ENCODE assay signal across 25 mouse cellular contexts in genomic region chr2:131221853-131222515, GRCm38 (mm10). TPM values are rescaled to one million over a fixed set of nuclear protein-coding genes. Genes with fewer than 3 reads are reported as not detected.
DNase-seq lines count a peak whose midpoint lies in the region; ATAC-seq and TF ChIP-seq lines count a peak whose summit lies in the region.
"Had no signal": no experiment of that assay in that cellular context is flagged by ENCODE, and none has a peak within 500 bp of the region (broad histone marks: within the 10 kb centered on the region; RNA-seq: fewer than 3 reads in every experiment).

No protein-coding gene starts in this region.

- no peak overlapping the region for H3K4me2 ChIP-seq in intestine, embryonic 16.5 days (ENCODE audit: low read depth, low read length)
- peak overlapping the region; percentile 49 for H3K4me2 ChIP-seq in liver, embryonic 14.5 days (ENCODE audit: low read depth)
- no peak overlapping the region for H3K4me2 ChIP-seq in midbrain, embryonic 13.5 days (replicated peaks)
- H3K4me2 ChIP-seq: embryonic facial prominence, embryonic 15.5 days; forebrain, embryonic 12.5 days; heart, embryonic 15.5 days; hindbrain, embryonic 13.5 days; limb, embryonic 15.5 days; neural tube, embryonic 12.5 days had no signal

- peak; percentile 34 for DNase-seq in kidney, adult 2 months
- DNase-seq in kidney, adult 11 months, result no peak
- no peak for DNase-seq in liver, embryonic 14.5 days (ENCODE audit: low read depth in 3 of 3, low spot score in 3 of 3)
- DNase-seq in yolk sac, embryonic 10.5 days (ENCODE audit: low spot score), result peak; percentile 44
- no peak for DNase-seq in gastrocnemius, adult 2 months
- DNase-seq: adrenal gland, adult 8-10 months; cerebellum, adult 8-10 months; cerebellum, postnatal 25 days; gastrocnemius, postnatal 14 days; heart, postnatal 36 days; kidney, adult 8-10 months; kidney, postnatal 10 days; lung, postnatal 36 days; midbrain, embryonic 14.5 days had no signal

- no peak overlapping the region for H3K27ac ChIP-seq in kidney, adult 2 months (ENCODE audit: insufficient read depth, low read depth, low read length)
- H3K27ac ChIP-seq in intestine, embryonic 16.5 days (ENCODE audit: low read length), result peak overlapping the region; percentile 78
- peak overlapping the region; percentile 91 for H3K27ac ChIP-seq in liver, embryonic 14.5 days
- H3K27ac ChIP-seq in gastrocnemius, adult 2 months, result no peak overlapping the region
- no peak overlapping the region for H3K27ac ChIP-seq in midbrain, embryonic 13.5 days
- H3K27ac ChIP-seq: embryonic facial prominence, embryonic 10.5 days; embryonic facial prominence, embryonic 15.5 days; forebrain, embryonic 12.5 days; heart, embryonic 15.5 days; hindbrain, embryonic 13.5 days; limb, embryonic 10.5 days; limb, embryonic 15.5 days; neural tube, embryonic 12.5 days had no signal

- no peaks in the 10 kb centered on the region for H3K9me3 ChIP-seq in intestine, embryonic 16.5 days (ENCODE audit: control insufficient read depth, low read length)
- H3K9me3 ChIP-seq in liver, embryonic 14.5 days (ENCODE audit: control insufficient read depth, low read length), result no peaks in the 10 kb centered on the region
- no peaks in the 10 kb centered on the region for H3K9me3 ChIP-seq in midbrain, embryonic 13.5 days
- H3K9me3 ChIP-seq: embryonic facial prominence, embryonic 10.5 days; embryonic facial prominence, embryonic 15.5 days; forebrain, embryonic 12.5 days; heart, embryonic 10.5 days; heart, embryonic 15.5 days; hindbrain, embryonic 13.5 days; limb, embryonic 10.5 days; limb, embryonic 15.5 days; neural tube, embryonic 12.5 days had no signal

- TF ChIP-seq EP300 in liver, embryonic 14.5 days (IDR thresholded peaks at IDR 0.05; ENCODE audit: low read depth), result no peak

- no peak overlapping the region for H3K9ac ChIP-seq in intestine, embryonic 16.5 days (ENCODE audit: low read depth, low read length)
- H3K9ac ChIP-seq in liver, embryonic 14.5 days (replicated peaks), result peak overlapping the region; percentile 25
- H3K9ac ChIP-seq in midbrain, embryonic 13.5 days (replicated peaks), result no peak overlapping the region
- H3K9ac ChIP-seq: embryonic facial prominence, embryonic 15.5 days; forebrain, embryonic 12.5 days; heart, embryonic 15.5 days; hindbrain, embryonic 13.5 days; limb, embryonic 15.5 days; neural tube, embryonic 12.5 days had no signal

- H3K4me3 ChIP-seq in kidney, adult 2 months (ENCODE audit: insufficient read depth, low read depth, low read length), result no peak overlapping the region
- H3K4me3 ChIP-seq in intestine, embryonic 16.5 days (ENCODE audit: low read length), result no peak overlapping the region
- H3K4me3 ChIP-seq in liver, embryonic 14.5 days (ENCODE audit: insufficient read depth in 1 of 2, low read depth in 2 of 2, low read length in 2 of 2), result no peak overlapping the region
- H3K4me3 ChIP-seq in gastrocnemius, adult 2 months, result no peak overlapping the region
- H3K4me3 ChIP-seq in midbrain, embryonic 13.5 days (replicated peaks), result no peak overlapping the region
- H3K4me3 ChIP-seq: embryonic facial prominence, embryonic 10.5 days; embryonic facial prominence, embryonic 15.5 days; forebrain, embryonic 12.5 days; heart, embryonic 10.5 days; heart, embryonic 15.5 days; hindbrain, embryonic 13.5 days; limb, embryonic 10.5 days; limb, embryonic 15.5 days; neural tube, embryonic 12.5 days had no signal

- H3K27me3 ChIP-seq in kidney, adult 2 months (replicated peaks; ENCODE audit: control insufficient read depth, insufficient read depth, low read length), result no peaks in the 10 kb centered on the region
- H3K27me3 ChIP-seq in intestine, embryonic 16.5 days (replicated peaks; ENCODE audit: control insufficient read depth, insufficient read depth, low read length), result no peaks in the 10 kb centered on the region
- H3K27me3 ChIP-seq in liver, embryonic 14.5 days (ENCODE audit: control insufficient read depth, insufficient read depth, low read length), result no peaks in the 10 kb centered on the region
- no peaks in the 10 kb centered on the region for H3K27me3 ChIP-seq in midbrain, embryonic 13.5 days
- H3K27me3 ChIP-seq: embryonic facial prominence, embryonic 15.5 days; forebrain, embryonic 12.5 days; heart, embryonic 15.5 days; hindbrain, embryonic 13.5 days; limb, embryonic 15.5 days; neural tube, embryonic 12.5 days had no signal

- intact Hi-C loops in gastrocnemius, adult 2 months (cut with DNase I), result no loop called here

- H3K36me3 ChIP-seq in kidney, adult 2 months (ENCODE audit: control insufficient read depth, insufficient read depth, low read length), result no peaks in the 10 kb centered on the region
- no peaks in the 10 kb centered on the region for H3K36me3 ChIP-seq in intestine, embryonic 16.5 days (ENCODE audit: control insufficient read depth, insufficient read depth, low read length)
- no peaks in the 10 kb centered on the region for H3K36me3 ChIP-seq in liver, embryonic 14.5 days (replicated peaks; ENCODE audit: control insufficient read depth, insufficient read depth, low read depth)
- H3K36me3 ChIP-seq in midbrain, embryonic 13.5 days, result no peaks in the 10 kb centered on the region
- H3K36me3 ChIP-seq: embryonic facial prominence, embryonic 10.5 days; embryonic facial prominence, embryonic 15.5 days; forebrain, embryonic 12.5 days; heart, embryonic 10.5 days; heart, embryonic 15.5 days; hindbrain, embryonic 13.5 days; limb, embryonic 10.5 days; limb, embryonic 15.5 days; neural tube, embryonic 12.5 days had no signal

- TF ChIP-seq CTCF in kidney, adult 2 months (conservative IDR thresholded peaks at IDR 0.05; ENCODE audit: insufficient read depth, insufficient read length, low read depth, low read length), result no peak
- no peak for TF ChIP-seq CTCF in liver, embryonic 14.5 days (IDR thresholded peaks at IDR 0.05; ENCODE audit: low read depth)
- TF ChIP-seq CTCF in gastrocnemius, adult 2 months (IDR thresholded peaks at IDR 0.05), result no peak

- no peak for TF ChIP-seq POLR2A in kidney, adult 2 months (IDR thresholded peaks at IDR 0.05; ENCODE audit: low read depth, low read length)

- peaks cover 3% of the 10 kb centered on the region; the same call in 1 of the 2 replicates for H3K4me1 ChIP-seq in kidney, adult 2 months (ENCODE audit: control insufficient read depth, insufficient read depth, low read length)
- peaks cover 6% of the 10 kb centered on the region; the same call in 1 of the 2 replicates for H3K4me1 ChIP-seq in intestine, embryonic 16.5 days (ENCODE audit: control insufficient read depth, insufficient read depth, low read length)
- peaks cover 39 to 49% of the 10 kb centered on the region in 2 experiments for H3K4me1 ChIP-seq in liver, embryonic 14.5 days (replicated peaks; ENCODE audit: control insufficient read depth in 2 of 2, insufficient read depth in 2 of 2, low read length in 1 of 2)
- no peaks in the 10 kb centered on the region for H3K4me1 ChIP-seq in midbrain, embryonic 13.5 days (replicated peaks)
- H3K4me1 ChIP-seq: embryonic facial prominence, embryonic 10.5 days; embryonic facial prominence, embryonic 15.5 days; forebrain, embryonic 12.5 days; hindbrain, embryonic 13.5 days; limb, embryonic 10.5 days; limb, embryonic 15.5 days; neural tube, embryonic 12.5 days had no signal

- peak; percentile 82 for ATAC-seq in intestine, embryonic 16.5 days
- ATAC-seq in liver, embryonic 14.5 days (ENCODE audit: insufficient read depth), result no peak
- no peak for ATAC-seq in midbrain, embryonic 13.5 days

- 29% methylated on average over 3 of the region's 3 CpGs for WGBS in kidney, adult 2 months
- 51% methylated on average over 3 of the region's 3 CpGs for WGBS in intestine, embryonic 16.5 days
- WGBS in liver, embryonic 14.5 days (ENCODE audit: insufficient replicate concordance), result 24% methylated on average over 3 of the region's 3 CpGs
- WGBS in midbrain, embryonic 13.5 days, result 87% methylated on average over 3 of the region's 3 CpGs

RNA-seq across cellular contexts. Expression of gene Mavs, which starts 11.9 kb away (rescaled TPM):
- polyA plus RNA-seq in kidney, adult 2 months (2012; rRNA removed), result 119 and 142 TPM in 2 replicates
- polyA plus RNA-seq in intestine, embryonic 16.5 days (2015; fragmentation: Nextera tagmentation; extraction: Ambion mirVana), result 31.9 and 38.1 TPM in 2 replicates
- polyA plus RNA-seq in liver, embryonic 14.5 days (2012; rRNA removed), result 25.9 and 31.5 TPM in 2 replicates
- polyA plus RNA-seq in liver, embryonic 14.5 days (2014; fragmentation: Nextera tagmentation; extraction: Ambion mirVana), result 25.9 and 27.4 TPM in 2 replicates
- 10 to 100 TPM; 40.0 to 56.9 TPM for total RNA-seq in gastrocnemius, adult 2 months (2021)
- polyA plus RNA-seq in midbrain, embryonic 13.5 days (2015; fragmentation: Nextera tagmentation; extraction: Ambion mirVana), result 6.6 and 8.6 TPM in 2 replicates

RNA-seq across cellular contexts. Expression of gene Ap5s1, which starts 15.1 kb away (rescaled TPM):
- 48.5 and 51.6 TPM in 2 replicates for polyA plus RNA-seq in kidney, adult 2 months (2012; rRNA removed)
- 27.2 and 30.7 TPM in 2 replicates for polyA plus RNA-seq in intestine, embryonic 16.5 days (2015; fragmentation: Nextera tagmentation; extraction: Ambion mirVana)
- polyA plus RNA-seq in liver, embryonic 14.5 days (2012; rRNA removed), result 19.5 and 20.0 TPM in 2 replicates
- 13.1 and 17.0 TPM in 2 replicates for polyA plus RNA-seq in liver, embryonic 14.5 days (2014; fragmentation: Nextera tagmentation; extraction: Ambion mirVana)
- 10 to 100 TPM; 15.6 to 21.0 TPM for total RNA-seq in gastrocnemius, adult 2 months (2021)
- polyA plus RNA-seq in midbrain, embryonic 13.5 days (2015; fragmentation: Nextera tagmentation; extraction: Ambion mirVana), result 32.7 and 33.4 TPM in 2 replicates

RNA-seq across cellular contexts. Expression of gene Spef1, which starts 34.9 kb away (rescaled TPM):
- polyA plus RNA-seq in kidney, adult 2 months (2012; rRNA removed), result 4.6 and 5.2 TPM in 2 replicates
- 3.1 and 3.6 TPM in 2 replicates for polyA plus RNA-seq in intestine, embryonic 16.5 days (2015; fragmentation: Nextera tagmentation; extraction: Ambion mirVana)
- 2.2 TPM in 2 replicates for polyA plus RNA-seq in liver, embryonic 14.5 days (2012; rRNA removed)
- polyA plus RNA-seq in liver, embryonic 14.5 days (2014; fragmentation: Nextera tagmentation; extraction: Ambion mirVana), result 1.3 and 1.4 TPM in 2 replicates
- total RNA-seq in gastrocnemius, adult 2 months (2021), result 1 to 10 TPM; 1.3 to 1.6 TPM
- 10.8 and 11.5 TPM in 2 replicates for polyA plus RNA-seq in midbrain, embryonic 13.5 days (2015; fragmentation: Nextera tagmentation; extraction: Ambion mirVana)

RNA-seq across cellular contexts. Expression of gene Cdc25b, which starts 35.2 kb away (rescaled TPM):
- 12.9 TPM in 2 replicates for polyA plus RNA-seq in kidney, adult 2 months (2012; rRNA removed)
- polyA plus RNA-seq in intestine, embryonic 16.5 days (2015; fragmentation: Nextera tagmentation; extraction: Ambion mirVana), result 41.2 and 46.4 TPM in 2 replicates
- polyA plus RNA-seq in liver, embryonic 14.5 days (2012; rRNA removed), result 156 and 166 TPM in 2 replicates
- 184 and 209 TPM in 2 replicates for polyA plus RNA-seq in liver, embryonic 14.5 days (2014; fragmentation: Nextera tagmentation; extraction: Ambion mirVana)
- total RNA-seq in gastrocnemius, adult 2 months (2021), result 1 to 10 TPM; 1.5 TPM
- 50.6 and 59.3 TPM in 2 replicates for polyA plus RNA-seq in midbrain, embryonic 13.5 days (2015; fragmentation: Nextera tagmentation; extraction: Ambion mirVana)

RNA-seq across cellular contexts. Expression of gene Pank2, which starts 40.3 kb away (rescaled TPM):
- 13.0 and 13.8 TPM in 2 replicates for polyA plus RNA-seq in kidney, adult 2 months (2012; rRNA removed)
- 20.4 and 25.6 TPM in 2 replicates for polyA plus RNA-seq in intestine, embryonic 16.5 days (2015; fragmentation: Nextera tagmentation; extraction: Ambion mirVana)
- 9.5 and 14.3 TPM in 2 replicates for polyA plus RNA-seq in liver, embryonic 14.5 days (2012; rRNA removed)
- polyA plus RNA-seq in liver, embryonic 14.5 days (2014; fragmentation: Nextera tagmentation; extraction: Ambion mirVana), result 24.3 and 26.9 TPM in 2 replicates
- total RNA-seq in gastrocnemius, adult 2 months (2021), result 10 to 100 TPM; 22.2 to 24.6 TPM
- polyA plus RNA-seq in midbrain, embryonic 13.5 days (2015; fragmentation: Nextera tagmentation; extraction: Ambion mirVana), result 29.2 and 33.9 TPM in 2 replicates

Comparison
In these comparisons a context has a peak if more than half of its experiments do, and no peak if none do; other contexts are left out.
1. DNase-seq: peak in kidney, adult 2 months (single experiment) and yolk sac, embryonic 10.5 days (single experiment); none in kidney, adult 11 months (single experiment), liver, embryonic 14.5 days (0 of 3) and gastrocnemius, adult 2 months (single experiment).
2. H3K27ac ChIP-seq: peak in intestine, embryonic 16.5 days (single experiment) and liver, embryonic 14.5 days (single experiment); none in kidney, adult 2 months (single experiment), gastrocnemius, adult 2 months (single experiment) and midbrain, embryonic 13.5 days (single experiment).